Mouse (Mus musculus) hindbrain, embryonic 11.5 days (tissue): ENCODE results near the gene Snx8. TPM values are rescaled to one million over a fixed set of nuclear protein-coding genes. Genes with fewer than 3 reads are reported as not detected.

Source experiments
- ATAC-seq: fragments of 200-750 bp; cut with Nextera tagmentation; 2 replicates; pipeline ENCODE4 v1.8.0; 2017; ENCODE audit warnings: mild to moderate bottlenecking, moderate TSS enrichment, moderate library complexity; ENCODE audit not compliant: low FRiP score
- DNase-seq: peaks from one replicate; pipeline ENCODE4 v3.0.0-alpha.2; 2015; ENCODE audit warnings: low spot score
- H3K27ac ChIP-seq: fragments of 300-500 bp; sonication (generic); 2 replicates; pipeline ENCODE4 v1.5.1; 2014; ENCODE audit warnings: mild to moderate bottlenecking, low read depth, low read length
- H3K27me3 ChIP-seq: fragments of 300-500 bp; sonication (generic); 2 replicates; pipeline ENCODE4 v1.6.1; 2014; ENCODE audit warnings: mild to moderate bottlenecking, low read length, moderate library complexity, mixed read lengths; ENCODE audit not compliant: control insufficient read depth, insufficient read depth
- H3K36me3 ChIP-seq: fragments of 300-500 bp; sonication (generic); 2 replicates; pipeline ENCODE4 v1.6.1; 2014; ENCODE audit warnings: mild to moderate bottlenecking, low read length, moderate library complexity, mixed read lengths; ENCODE audit not compliant: control insufficient read depth, insufficient read depth
- H3K4me1 ChIP-seq: fragments of 300-500 bp; sonication (generic); replicated peaks from 2 replicates; pipeline ENCODE4 v1.6.1; 2014; ENCODE audit warnings: low read length, mixed read lengths; ENCODE audit not compliant: control insufficient read depth, insufficient read depth
- H3K4me2 ChIP-seq: fragments of 300-500 bp; sonication (generic); replicated peaks from 2 replicates; pipeline ENCODE4 v1.6.1; 2014; ENCODE audit warnings: mild to moderate bottlenecking, low read depth, low read length
- H3K4me3 ChIP-seq: fragments of 300-500 bp; sonication (generic); 2 replicates; pipeline ENCODE4 v1.5.1; 2014; ENCODE audit warnings: low read depth, low read length
- H3K9ac ChIP-seq: fragments of 300-500 bp; sonication (generic); 2 replicates; pipeline ENCODE4 v1.6.1; 2014; ENCODE audit warnings: low read depth, low read length
- H3K9me3 ChIP-seq: fragments of 300-500 bp; sonication (generic); 2 replicates; pipeline ENCODE4 v1.6.1; 2016; ENCODE audit warnings: low read length; ENCODE audit not compliant: control insufficient read depth
- WGBS: fragments of 180-500 bp; shearing (Covaris S2); extraction: QIAGEN DNeasy Blood & Tissue Kit; methylation state at CpG from one replicate; pipeline ENCODE4 v1.1.7; 2014; 5-methylcytosine and 5-hydroxymethylcytosine counted together
- polyA plus RNA-seq: library from polyadenylated mRNA; unstranded; fragments of >200 nt; fragmentation: Nextera tagmentation; extraction: Ambion mirVana; gene quantifications from 2 replicates; pipeline ENCODE4 v1.2.1, GENCODE M21; 2014

Gene Snx8
- polyA plus RNA-seq, 1 experiment from 2014 or later = 7.4 TPM

- Histone ChIP-seq H3K4me1 (peaks cover 6% of the 10 kb centered on the region), H3K27ac (no peak overlapping the region), H3K9me3 (no peaks in the 10 kb centered on the region), H3K36me3 (no peaks in the 10 kb centered on the region), H3K4me3 (peak overlapping the region; percentile 74), H3K4me2 (peak overlapping the region; percentile 65), H3K27me3 (no peaks in the 10 kb centered on the region), H3K9ac (no peak overlapping the region)
- WGBS = 59% methylated on average over 3 of the region's 3 CpGs
- no peak for DNase-seq
- ATAC-seq = peak; percentile 34; the same call in 1 of the 2 replicates
Observed at GRCm38 (mm10) chr5:140389647-140390046, 585 bp upstream of the Snx8 start.

GRCm38 (mm10) chr5:140387816-140388510 is 1.1 kb downstream of the Snx8 start:
- H3K36me3 ChIP-seq = no peaks in the 10 kb centered on the region
- H3K4me3 ChIP-seq = peak overlapping the region; percentile 74
- H3K9ac ChIP-seq = peak overlapping the region; percentile 63; the same call in 1 of the 2 replicates
- no peak overlapping the region for H3K27ac ChIP-seq
- peaks cover 6% of the 10 kb centered on the region for H3K4me1 ChIP-seq
- WGBS = 83% methylated on average over 12 of the region's 12 CpGs
- peak overlapping the region; percentile 65 for H3K4me2 ChIP-seq
- H3K27me3 ChIP-seq = no peaks in the 10 kb centered on the region
- DNase-seq (no peak), ATAC-seq (no peak)
- no peaks in the 10 kb centered on the region for H3K9me3 ChIP-seq

- ATAC-seq (no peak), DNase-seq (no peak)
- Histone ChIP-seq H3K27ac (no peak overlapping the region), H3K4me2 (no peak overlapping the region), H3K9ac (no peak overlapping the region), H3K9me3 (no peaks in the 10 kb centered on the region), H3K27me3 (no peaks in the 10 kb centered on the region), H3K4me3 (no peak overlapping the region), H3K36me3 (no peaks in the 10 kb centered on the region), H3K4me1 (peaks cover 6% of the 10 kb centered on the region)
- WGBS = 85% methylated on average over 7 of the region's 7 CpGs
Observed at GRCm38 (mm10) chr5:140387236-140387635, 1.8 kb downstream of the Snx8 start.

- H3K36me3 ChIP-seq = no peaks in the 10 kb centered on the region
- H3K4me3 ChIP-seq = no peak overlapping the region
- H3K9me3 ChIP-seq = no peaks in the 10 kb centered on the region
- 94% methylated on average over 1 of the region's 1 CpGs for WGBS
- H3K4me1 ChIP-seq = peaks cover 6% of the 10 kb centered on the region
- no peak overlapping the region for H3K4me2 ChIP-seq
- H3K27ac ChIP-seq = no peak overlapping the region
- no peaks in the 10 kb centered on the region for H3K27me3 ChIP-seq
- H3K9ac ChIP-seq = no peak overlapping the region
- no peak for ATAC-seq
- no peak for DNase-seq
Observed at GRCm38 (mm10) chr5:140384462-140384861, 4.6 kb downstream of the Snx8 start.

- ATAC-seq = no peak
- Histone ChIP-seq H3K4me2 (no peak overlapping the region), H3K9me3 (no peaks in the 10 kb centered on the region), H3K4me3 (no peak overlapping the region), H3K27ac (0 out of 2 replicates have a peak overlapping the region, but pooled peaks have one; percentile 45), H3K9ac (no peak overlapping the region), H3K36me3 (no peaks in the 10 kb centered on the region), H3K4me1 (peaks cover 5% of the 10 kb centered on the region), H3K27me3 (no peaks in the 10 kb centered on the region)
- WGBS = 8% methylated on average over 7 of the region's 7 CpGs
- DNase-seq = peak; percentile 38
Observed at GRCm38 (mm10) chr5:140383559-140383958, 5.5 kb downstream of the Snx8 start.

- no peak for ATAC-seq
Observed at GRCm38 (mm10) chr5:140382688-140383087, 6.4 kb downstream of the Snx8 start.

GRCm38 (mm10) chr5:140381156-140381555 is 7.9 kb downstream of the Snx8 start:
- H3K4me2 ChIP-seq = no peak overlapping the region
- no peaks in the 10 kb centered on the region for H3K9me3 ChIP-seq
- H3K9ac ChIP-seq = no peak overlapping the region
- ATAC-seq = no peak
- DNase-seq = no peak
- no peaks in the 10 kb centered on the region for H3K4me1 ChIP-seq
- WGBS = 90% methylated on average over 7 of the region's 7 CpGs
- H3K27ac ChIP-seq = no peak overlapping the region
- H3K4me3 ChIP-seq = no peak overlapping the region
- no peaks in the 10 kb centered on the region for H3K27me3 ChIP-seq
- H3K36me3 ChIP-seq = no peaks in the 10 kb centered on the region

More at GRCm38 (mm10) chr5:140382688-140383087, 6.4 kb downstream of the Snx8 start:
- Histone ChIP-seq H3K4me2 (no peak overlapping the region), H3K4me1 (no peaks in the 10 kb centered on the region), H3K4me3 (no peak overlapping the region), H3K9me3 (no peaks in the 10 kb centered on the region), H3K9ac (no peak overlapping the region), H3K36me3 (no peaks in the 10 kb centered on the region), H3K27ac (no peak overlapping the region), H3K27me3 (no peaks in the 10 kb centered on the region)
- no peak for DNase-seq
- 94% methylated on average over 6 of the region's 6 CpGs for WGBS

GRCm38 (mm10) chr5:140379299-140379698 is 9.8 kb downstream of the Snx8 start:
- 79% methylated on average over 6 of the region's 6 CpGs for WGBS
- no peak for ATAC-seq
- no peak for DNase-seq
- H3K27me3 ChIP-seq = no peaks in the 10 kb centered on the region
- no peak overlapping the region for H3K4me2 ChIP-seq
- H3K4me3 ChIP-seq = no peak overlapping the region
- no peaks in the 10 kb centered on the region for H3K4me1 ChIP-seq
- no peaks in the 10 kb centered on the region for H3K9me3 ChIP-seq
- no peak overlapping the region for H3K9ac ChIP-seq
- H3K36me3 ChIP-seq = no peaks in the 10 kb centered on the region
- H3K27ac ChIP-seq = no peak overlapping the region

- Histone ChIP-seq H3K27ac (no peak overlapping the region), H3K9me3 (no peaks in the 10 kb centered on the region), H3K4me1 (no peaks in the 10 kb centered on the region), H3K27me3 (no peaks in the 10 kb centered on the region), H3K4me3 (no peak overlapping the region), H3K36me3 (no peaks in the 10 kb centered on the region), H3K4me2 (no peak overlapping the region), H3K9ac (no peak overlapping the region)
- 91% methylated on average over 6 of the region's 6 CpGs for WGBS
- DNase-seq = no peak
- no peak for ATAC-seq
Observed at GRCm38 (mm10) chr5:140378121-140378853, 10.8 kb downstream of the Snx8 start.
